Mouse (Mus musculus) monocyte, adult 5-6 weeks (primary cell): ENCODE measurements around the gene Gnl3. TPM values are rescaled to one million over a fixed set of nuclear protein-coding genes. Genes with fewer than 3 reads are reported as not detected.

Experiments
- total RNA-seq: library from RNA; stranded (forward); fragments of 200-1000, 200-491, 200-594 nt; gene quantifications from 3 replicates; pipeline ENCODE4 v1.2.3, GENCODE M21; 2017

Gene Gnl3
- total RNA-seq, 1 experiment from 2014 or later, result 133 TPM

Other genes starting within 250 kb of the Gnl3 start
- 6.1 to 14.1 TPM (median 11.7 TPM) in 3 replicates for gene Tmem110, start 193.6 kb downstream of the Gnl3 start, total RNA-seq
- 0.49 to 1.3 TPM in 2 of 3 replicates, not detected in the other for gene Mustn1, start 140.0 kb downstream of the Gnl3 start, total RNA-seq
- gene Itih4, start 132.7 kb downstream of the Gnl3 start, total RNA-seq, result not detected in 3 replicates
- not detected in 3 replicates for gene Itih3, start 95.4 kb downstream of the Gnl3 start, total RNA-seq
- gene Itih1, start 75.9 kb downstream of the Gnl3 start, total RNA-seq, result not detected in 3 replicates
- gene Nek4, start 67.8 kb downstream of the Gnl3 start, total RNA-seq, result 5.3 to 6.9 TPM (median 5.3 TPM) in 3 replicates
- gene Glt8d1, start 17.8 kb downstream of the Gnl3 start, total RNA-seq, result 17.0 to 29.2 TPM (median 20.6 TPM) in 3 replicates
- 73.5 to 105 TPM (median 73.5 TPM) in 3 replicates for gene Spcs1, start 17.5 kb downstream of the Gnl3 start, total RNA-seq
- 41.7 to 67.0 TPM (median 49.4 TPM) in 3 replicates for gene Pbrm1, start within 50 bp of the Gnl3 start, total RNA-seq
- gene Smim4, start 109.8 kb upstream of the Gnl3 start, total RNA-seq, result 28.8 to 62.7 TPM (median 40.4 TPM) in 3 replicates
- gene Nt5dc2, start 111.9 kb upstream of the Gnl3 start, total RNA-seq, result 1.7 to 2.7 TPM in 2 of 3 replicates, not detected in the other
- gene Stab1, start 149.5 kb upstream of the Gnl3 start, total RNA-seq, result not detected in 3 replicates
- gene Tnnc1, start 189.2 kb upstream of the Gnl3 start, total RNA-seq, result not detected in 3 replicates
- 88.8 to 157 TPM (median 111 TPM) in 3 replicates for gene Nisch, start 197.8 kb upstream of the Gnl3 start, total RNA-seq
- gene Sema3g, start 198.7 kb upstream of the Gnl3 start, total RNA-seq, result not detected in 3 replicates
- 13.2 to 19.6 TPM (median 14.0 TPM) in 3 replicates for gene Phf7, start 232.2 kb upstream of the Gnl3 start, total RNA-seq
- gene Bap1, start 232.3 kb upstream of the Gnl3 start, total RNA-seq, result 40.4 to 69.5 TPM (median 59.6 TPM) in 3 replicates